ENCODE assay signal across 11 mouse cellular contexts in the genomic region with DNA sequence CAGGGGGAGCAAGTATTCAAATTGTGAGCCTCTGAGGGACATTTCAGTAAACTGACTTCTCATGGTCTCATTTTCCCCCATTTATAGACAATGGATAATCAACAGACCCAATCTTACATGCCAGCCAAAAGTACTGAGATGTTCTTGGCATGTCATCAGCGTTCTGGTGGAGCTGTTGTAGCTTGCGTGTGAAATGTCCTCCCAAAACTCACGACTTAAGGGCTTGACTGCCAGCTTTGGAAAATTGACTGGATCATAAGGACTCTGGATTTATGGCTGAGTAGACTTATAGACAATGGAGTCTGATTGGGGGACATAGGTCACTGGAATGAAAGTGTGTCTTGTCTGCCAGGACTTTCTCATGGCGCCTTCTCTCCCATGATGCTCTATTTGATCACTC.
"Had no signal": no experiment of that assay in that cellular context is flagged by ENCODE, and none has a peak within 500 bp of the region (broad histone marks: within the 10 kb centered on the region; RNA-seq: fewer than 3 reads in every experiment).

No protein-coding gene starts in this region.

- DNase-seq: retina, postnatal 1 day; right cerebral cortex, adult 18-20 months; right cerebral cortex, postnatal 14 days; right cerebral cortex, postnatal 25 days; right cerebral cortex, postnatal 4 days; spleen, adult 18-20 months; thymus, adult 18-20 months; thymus, adult 2 months; thymus, postnatal 25 days; thymus, postnatal 36 days; thymus, postnatal 4 days had no signal
